Mouse (Mus musculus): ENCODE data around the gene Rgcc.

GRCm38 (mm10) chr14:79346384-79346783 lies 44.9 kb upstream of the Rgcc start:
- TF ChIP-seq POLR2A (IDR thresholded peaks at IDR 0.05; ENCODE audit: insufficient read depth, low read depth, low read length) (no peak), CTCF (IDR thresholded peaks at IDR 0.05; ENCODE audit: insufficient read depth, low read depth, low read length) (no peak)
